Mouse (Mus musculus) heart, postnatal 10 days (tissue): ENCODE data around the gene Mpv17. TPM values are rescaled to one million over a fixed set of nuclear protein-coding genes. Genes with fewer than 3 reads are reported as not detected.

ENCODE experiments used
- DNase-seq, 2 experiments: peaks; one replicate each; pipeline ENCODE4 v3.0.0; 2021
- intact Hi-C: fragments of 180-260 bp; cut with DNase I; formaldehyde crosslinking; loops from one replicate; pipeline ENCODE4 v1.15.1; 2025
- total RNA-seq, 2 experiments: library from RNA; stranded (reverse); gene quantifications; 2 replicates each; pipeline ENCODE4 v1.2.3; 2021

Gene Mpv17
- total RNA-seq, 2 experiments from 2014 or later: 52.1 to 59.3 TPM

DNA sequence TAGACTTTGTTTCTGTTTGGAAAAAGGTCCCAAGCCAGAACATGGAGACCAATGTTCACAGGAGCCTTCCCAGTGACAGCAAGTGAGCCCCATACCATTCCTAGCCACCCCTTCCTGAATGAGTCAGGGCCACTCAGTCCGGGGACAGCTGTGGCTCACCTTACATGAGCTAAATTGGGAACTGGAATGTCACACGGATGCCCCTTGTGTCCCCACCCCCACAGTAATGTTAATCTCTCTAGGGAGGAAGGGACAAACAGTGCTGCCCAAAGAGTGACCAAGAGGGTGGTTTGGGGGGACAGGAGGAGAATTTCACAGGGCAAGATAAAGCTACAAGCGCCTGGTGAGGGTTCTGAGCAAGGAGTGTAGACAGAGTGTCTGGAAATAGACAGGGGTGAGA, 37.7 kb downstream of the Mpv17 start, which contains the start of gene Trim54:
Trim54 (plus strand) TSS at position 359 of the 400 bp plus-strand sequence.
- peak; percentile 57 to 69 for DNase-seq
- intact Hi-C loops: loop anchor here (10.0 kb wide), 1 partner anchor 312 kb away; no protein-coding TSS in a partner anchor

DNA sequence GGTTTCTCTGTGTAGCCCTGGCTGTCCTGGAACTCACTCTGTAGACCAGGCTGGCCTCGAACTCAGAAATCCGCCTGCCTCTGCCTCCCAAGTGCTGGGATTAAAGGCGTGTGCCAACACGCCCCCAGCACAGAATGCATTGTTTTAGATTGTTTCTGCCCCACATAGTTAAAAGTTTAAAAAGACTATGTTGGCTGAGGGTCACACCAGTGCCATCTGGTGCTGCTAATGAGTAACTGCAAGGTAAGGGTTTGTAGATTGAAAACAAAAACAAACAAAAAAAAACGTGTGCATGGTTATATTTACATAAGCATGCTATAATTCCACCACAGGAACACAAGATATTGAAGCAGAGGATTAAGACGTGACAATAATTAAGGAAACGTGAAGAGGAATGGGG, 43.3 kb downstream of the Mpv17 start:
- no peak for DNase-seq
- intact Hi-C loops: loop anchor here (5.0 to 10.0 kb wide), 2 partner anchors 58 to 306 kb away; partner anchors contain the start of gene Cad

DNA sequence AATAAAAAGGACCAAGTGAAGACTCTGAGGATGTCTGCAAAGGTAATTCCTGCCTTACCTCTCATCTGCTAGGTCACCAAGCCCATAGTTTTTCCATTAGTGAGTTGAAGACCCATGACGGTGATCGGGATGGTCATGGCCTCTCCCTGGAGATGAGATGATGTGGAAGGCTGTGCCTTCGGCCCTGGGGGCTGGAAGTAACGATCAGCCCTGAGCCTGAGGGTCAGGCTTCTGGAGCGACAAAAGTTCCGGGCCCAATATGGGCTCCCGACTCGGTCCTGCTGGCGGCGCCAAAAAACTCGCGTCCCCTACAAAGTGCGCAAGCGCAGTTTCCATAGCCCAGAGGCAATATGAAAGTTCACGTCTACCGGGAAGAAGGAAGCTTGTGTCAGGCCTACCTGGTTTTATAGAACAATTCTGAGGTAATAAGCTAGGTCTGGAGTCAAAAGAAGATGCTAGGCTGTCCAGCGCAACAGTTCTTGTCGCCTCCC, 46.0 kb downstream of the Mpv17 start, which contains the start of gene Slc30a3:
Slc30a3 (minus strand) TSS at position 238 of the 491 bp plus-strand sequence.
- intact Hi-C loops: no loop called here
- no peak for DNase-seq

DNA sequence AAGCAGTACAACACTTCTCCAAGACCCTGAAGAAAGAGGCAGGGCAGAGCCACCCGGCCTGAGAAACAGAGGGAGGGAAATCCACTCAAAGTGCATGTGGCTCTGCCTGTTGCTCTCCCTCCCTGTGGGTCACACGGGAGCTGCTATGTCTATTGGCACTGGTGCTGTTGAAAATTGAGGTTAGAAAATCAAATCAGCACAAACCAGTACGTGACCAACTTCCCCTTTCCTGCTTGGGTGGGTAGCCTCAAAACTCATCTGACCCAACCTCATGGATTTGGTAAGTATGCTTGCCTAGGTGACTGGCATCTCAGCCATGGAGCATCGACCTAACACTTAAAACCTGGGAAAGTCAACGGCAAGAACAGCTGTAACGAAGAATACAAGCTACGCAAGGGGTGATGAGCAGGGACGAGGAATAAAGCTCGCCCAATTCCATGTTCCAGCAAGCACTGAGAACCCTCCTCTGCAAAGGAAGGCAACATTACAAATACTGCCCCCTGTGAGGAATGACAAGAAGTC, 48.2 kb downstream of the Mpv17 start, which contains the start of gene Dnajc5g:
Dnajc5g (plus strand) TSS at position 472 of the 522 bp plus-strand sequence.
- no peak for DNase-seq
- intact Hi-C loops: no loop called here

DNA sequence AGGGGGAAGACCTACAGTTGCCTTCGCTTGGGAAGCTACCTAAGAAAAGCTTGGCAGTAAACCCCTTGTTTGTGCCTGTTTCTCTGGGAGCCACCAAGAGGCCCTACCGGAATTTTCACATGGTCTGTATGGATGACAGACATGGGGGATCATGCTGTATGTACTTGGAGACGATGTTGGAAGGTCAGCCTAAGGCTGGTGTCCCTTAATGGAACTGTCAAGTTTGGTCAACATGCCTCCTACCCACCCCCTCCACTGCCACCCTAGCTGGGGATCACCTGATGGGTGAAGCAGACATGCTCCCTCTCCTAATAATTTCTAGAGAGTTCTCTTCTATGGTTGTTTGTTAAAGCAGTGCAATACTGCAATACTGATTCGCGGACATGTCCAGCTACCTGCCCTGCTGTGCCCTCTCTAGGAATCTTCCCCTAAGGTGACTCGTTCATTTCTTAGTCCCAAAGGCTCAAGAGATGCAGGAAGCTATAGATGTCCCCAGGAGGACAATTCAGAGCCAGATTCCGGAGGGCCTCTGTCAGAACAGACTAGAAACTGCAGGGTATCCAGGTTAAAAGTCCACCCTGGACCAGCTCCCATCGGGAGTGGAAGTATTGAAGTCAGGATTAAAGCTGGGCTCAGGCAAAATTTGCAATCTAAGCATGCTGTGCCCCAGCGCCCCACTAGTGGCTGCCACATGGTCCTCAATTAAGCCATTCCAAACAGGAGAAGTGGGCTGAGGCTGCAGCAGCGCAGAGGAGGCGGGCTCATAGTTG, 58.2 kb downstream of the Mpv17 start:
- DNase-seq: no peak
- intact Hi-C loops: no loop called here

DNA sequence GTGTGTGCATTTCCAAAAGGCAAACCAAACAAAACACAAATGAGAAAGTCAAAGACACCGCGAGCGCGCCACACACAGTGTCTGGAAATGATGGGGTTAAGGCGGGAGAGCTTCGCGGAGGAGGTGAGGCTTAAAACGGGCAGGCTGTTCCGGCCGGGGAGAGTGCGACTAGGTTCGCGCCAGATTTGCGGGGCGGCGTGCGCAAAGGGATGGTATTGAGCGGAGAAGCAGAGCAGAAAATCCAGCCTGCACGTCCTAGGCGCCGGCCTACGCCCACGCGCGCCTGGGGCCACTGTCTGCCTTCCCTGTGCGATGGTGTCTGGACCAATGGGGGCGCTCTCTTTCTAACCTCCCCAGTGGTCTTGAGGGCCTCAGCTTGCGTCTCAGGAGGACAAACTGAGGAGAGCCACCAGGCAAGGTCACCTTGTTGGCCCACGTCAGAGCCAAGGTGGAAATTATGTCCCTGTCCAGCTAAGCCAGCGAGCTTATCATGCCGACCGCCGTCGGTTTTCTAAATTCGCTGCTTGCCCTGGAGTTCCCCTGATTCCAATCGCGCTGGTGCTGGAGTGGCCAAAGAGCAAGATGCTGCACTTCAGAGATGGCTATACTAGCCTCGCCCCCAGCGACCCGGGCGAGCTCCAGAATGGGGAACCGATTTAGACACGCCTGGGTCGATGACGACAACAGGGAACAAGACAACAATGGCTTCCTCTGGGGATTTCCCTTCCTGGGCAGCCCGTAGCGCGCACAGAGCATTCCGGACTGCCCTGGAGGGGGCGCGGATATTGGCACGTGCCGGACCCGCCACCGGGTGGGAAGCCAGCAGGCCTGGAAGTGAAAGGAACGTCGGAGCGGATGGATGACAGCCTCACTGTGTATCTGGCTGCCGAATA, 59.0 kb downstream of the Mpv17 start:
- peak; percentile 68 to 75 for DNase-seq
- intact Hi-C loops: no loop called here

DNA sequence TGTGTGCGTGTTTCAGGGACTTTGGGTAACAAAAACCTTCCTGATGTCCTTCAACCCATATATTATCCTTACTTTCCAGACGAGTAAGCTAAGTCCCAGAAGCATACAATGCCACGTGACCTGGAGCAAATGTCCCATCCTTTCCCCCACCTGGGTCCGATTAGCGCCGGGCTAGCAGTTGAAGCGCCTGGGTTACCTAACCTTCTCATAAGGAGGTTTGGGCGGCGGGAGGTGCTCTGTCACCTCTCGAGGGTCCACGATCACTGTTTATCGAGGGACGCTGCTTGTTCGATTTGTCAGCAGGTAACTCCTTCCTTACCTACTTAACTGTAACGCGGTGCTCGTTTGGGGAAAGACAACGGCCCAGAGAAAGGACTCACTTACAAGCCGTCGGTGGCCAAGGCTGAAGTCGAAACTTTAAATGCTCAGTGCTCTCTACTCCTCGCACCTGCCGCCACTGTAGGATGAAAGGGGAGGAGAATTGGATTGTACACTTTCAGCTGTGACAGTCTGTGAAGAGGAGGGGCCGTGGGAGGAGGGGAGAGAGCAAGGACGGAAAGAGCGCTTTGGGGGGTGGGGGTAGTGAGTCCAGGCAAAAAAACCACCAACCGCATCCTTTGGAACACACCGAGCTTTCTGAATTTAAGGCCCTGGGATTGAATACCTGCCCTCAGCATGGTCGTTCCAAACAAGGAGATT, 59.8 kb downstream of the Mpv17 start:
- DNase-seq: no peak
- intact Hi-C loops: no loop called here

DNA sequence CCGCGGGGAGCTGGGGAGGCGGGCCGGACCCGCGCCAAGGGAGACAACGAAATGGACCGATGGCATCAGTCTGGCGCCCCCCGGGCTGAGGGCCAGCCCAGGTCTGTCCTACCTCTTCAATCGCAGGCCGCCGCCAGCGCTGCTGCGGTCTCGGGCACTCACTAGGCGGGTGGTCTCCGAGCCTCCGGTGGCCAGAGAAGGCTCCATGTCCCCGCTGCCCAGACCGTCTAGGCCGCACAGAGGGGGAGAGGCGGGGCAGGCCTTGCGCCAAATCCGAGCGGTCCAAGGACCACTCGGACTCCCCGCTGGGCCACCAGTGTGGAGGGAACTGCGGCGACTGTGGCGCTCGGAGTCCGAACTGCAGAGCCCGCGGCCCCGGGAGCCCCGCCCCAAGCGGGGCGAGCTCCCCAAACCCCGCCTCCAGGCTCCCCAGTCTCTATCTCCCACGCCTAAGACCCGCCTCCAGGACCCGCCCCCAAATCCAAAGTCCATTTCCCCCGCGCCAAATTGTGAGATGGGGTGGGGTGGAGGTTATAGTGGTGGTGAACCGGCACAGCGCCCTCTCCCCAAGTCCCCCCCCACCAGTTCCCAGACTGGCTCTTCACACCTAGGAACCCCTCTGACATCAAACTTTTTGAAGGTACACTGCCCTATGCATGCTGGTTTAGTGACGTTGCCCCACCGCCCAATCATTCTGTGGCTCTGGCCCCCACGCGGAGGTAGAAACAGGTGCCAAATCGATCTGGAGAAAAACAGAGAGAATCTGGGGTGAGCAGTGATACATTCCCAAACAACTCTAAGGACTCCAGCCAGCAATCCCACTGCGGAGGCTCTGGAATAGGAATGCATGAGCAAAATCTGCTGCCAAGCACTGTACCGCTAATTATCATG, 60.7 kb downstream of the Mpv17 start:
- intact Hi-C loops: no loop called here
- DNase-seq: no peak

DNA sequence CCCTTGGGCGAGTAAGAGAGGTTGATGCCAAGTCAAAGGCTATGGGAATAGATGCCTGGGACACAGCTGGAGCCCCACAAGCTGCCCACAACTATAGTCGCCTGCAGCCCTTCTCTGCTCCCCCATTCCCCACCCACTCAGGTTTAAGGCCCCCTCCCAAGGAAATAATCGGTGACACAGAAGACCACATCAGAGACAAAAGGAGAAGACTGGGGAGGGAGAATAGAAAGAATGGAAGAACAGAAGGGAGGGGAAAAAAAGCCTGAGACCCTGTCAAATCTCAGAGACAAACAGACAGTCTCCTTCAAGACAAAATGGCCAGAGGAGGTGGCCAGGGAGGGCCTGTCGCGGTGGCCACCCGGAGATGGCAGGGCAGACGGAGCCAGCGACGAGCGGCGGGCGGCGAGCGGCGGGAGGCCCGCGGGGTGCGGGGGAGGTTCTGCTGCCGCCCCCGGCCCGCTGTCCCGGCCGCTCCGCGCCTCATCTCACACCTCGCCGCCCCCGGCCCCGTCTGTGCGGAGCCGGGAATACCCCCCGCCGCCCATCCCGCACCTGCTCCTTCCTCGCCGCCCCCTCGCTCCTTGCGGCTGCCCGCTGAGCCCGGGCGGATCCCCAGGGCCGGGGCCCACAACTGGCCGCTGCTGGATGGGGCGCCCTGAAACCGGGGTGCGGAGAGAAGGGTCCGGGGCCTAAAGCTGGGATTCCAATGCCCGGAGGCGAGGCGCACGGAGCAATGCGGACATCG, 61.6 kb downstream of the Mpv17 start:
- intact Hi-C loops: no loop called here
- no peak for DNase-seq

Other genes starting within 250 kb of the Mpv17 start
- 100 to 1,000 TPM; 162 to 178 TPM for gene Ost4, start 246.5 kb downstream of the Mpv17 start, total RNA-seq
- gene Emilin1, start 240.8 kb downstream of the Mpv17 start, total RNA-seq: 10 to 100 TPM; 68.4 to 76.3 TPM
- 10 to 100 TPM in 1 of 2 experiments, 1 to 10 TPM in 1; 9.5 to 12.7 TPM for gene Khk, start 232.8 kb downstream of the Mpv17 start, total RNA-seq
- gene Cgref1, start 208.7 kb downstream of the Mpv17 start, total RNA-seq: under 1 TPM; 0.60 to 0.64 TPM
- 10 to 100 TPM; 64.9 to 71.3 TPM for gene Preb, start 193.9 kb downstream of the Mpv17 start, total RNA-seq
- gene Tcf23, start 185.6 kb downstream of the Mpv17 start, total RNA-seq: under 1 TPM; 0.15 to 0.53 TPM
- 10 to 100 TPM; 62.7 to 64.1 TPM for gene Atraid, start 105.9 kb downstream of the Mpv17 start, total RNA-seq
- gene Slc5a6, start 105.3 kb downstream of the Mpv17 start, total RNA-seq: 1 to 10 TPM; 4.7 to 4.8 TPM
- 10 to 100 TPM; 19.1 to 21.7 TPM for gene Cad, start 99.5 kb downstream of the Mpv17 start, total RNA-seq
- gene Dnajc5g, start 48.0 kb downstream of the Mpv17 start, total RNA-seq: not detected
- gene Slc30a3, start 46.0 kb downstream of the Mpv17 start, total RNA-seq: under 1 TPM in 1 of 2 experiments, not detected in 1; 0.25 TPM
- 10 to 100 TPM; 67.3 to 78.0 TPM for gene Trim54, start 37.5 kb downstream of the Mpv17 start, total RNA-seq
- not detected for gene Ucn, start 15.4 kb downstream of the Mpv17 start, total RNA-seq
- 1 to 10 TPM in 1 of 2 experiments, under 1 TPM in 1; 0.38 to 1.6 TPM for gene Gm29609, start 25.7 kb upstream of the Mpv17 start, total RNA-seq
- 10 to 100 TPM; 45.1 to 48.3 TPM for gene Gtf3c2, start 25.9 kb upstream of the Mpv17 start, total RNA-seq
- gene Snx17, start 39.0 kb upstream of the Mpv17 start, total RNA-seq: 10 to 100 TPM; 80.0 to 80.7 TPM
- gene Eif2b4, start 39.2 kb upstream of the Mpv17 start, total RNA-seq: 10 to 100 TPM; 44.8 to 45.2 TPM
- 10 to 100 TPM; 12.7 to 12.9 TPM for gene Zfp513, start 48.1 kb upstream of the Mpv17 start, total RNA-seq
- 10 to 100 TPM; 70.1 to 86.9 TPM for gene Ppm1g, start 66.4 kb upstream of the Mpv17 start, total RNA-seq
- 10 to 100 TPM; 83.8 to 85.2 TPM for gene Nrbp1, start 86.6 kb upstream of the Mpv17 start, total RNA-seq
- gene Gm9970, start 87.0 kb upstream of the Mpv17 start, total RNA-seq: 1 to 10 TPM in 1 of 2 experiments, not detected in 1; 1.0 TPM
- 1 to 10 TPM; 2.1 to 2.5 TPM for gene Krtcap3, start 97.4 kb upstream of the Mpv17 start, total RNA-seq
- gene Ift172, start 136.9 kb upstream of the Mpv17 start, total RNA-seq: 10 to 100 TPM; 34.1 to 40.4 TPM
- gene Fndc4, start 141.8 kb upstream of the Mpv17 start, total RNA-seq: 10 to 100 TPM in 1 of 2 experiments, 1 to 10 TPM in 1; 3.6 to 10.3 TPM
- gene Gckr, start 143.2 kb upstream of the Mpv17 start, total RNA-seq: not detected